Mouse (Mus musculus) stomach, postnatal 0 days (tissue): ENCODE results near the gene Sdhaf1.

Experiments
- CTCF ChIP-seq: IDR thresholded peaks from 2 replicates; pipeline ENCODE4 v1.5.1; 2016; ENCODE audit warnings: antibody characterized with exemption, low read depth, mild to moderate bottlenecking, moderate library complexity
- EP300 ChIP-seq: optimal IDR thresholded peaks from 2 replicates; pipeline ENCODE3; 2016; ENCODE audit warnings: antibody characterized with exemption

DNA sequence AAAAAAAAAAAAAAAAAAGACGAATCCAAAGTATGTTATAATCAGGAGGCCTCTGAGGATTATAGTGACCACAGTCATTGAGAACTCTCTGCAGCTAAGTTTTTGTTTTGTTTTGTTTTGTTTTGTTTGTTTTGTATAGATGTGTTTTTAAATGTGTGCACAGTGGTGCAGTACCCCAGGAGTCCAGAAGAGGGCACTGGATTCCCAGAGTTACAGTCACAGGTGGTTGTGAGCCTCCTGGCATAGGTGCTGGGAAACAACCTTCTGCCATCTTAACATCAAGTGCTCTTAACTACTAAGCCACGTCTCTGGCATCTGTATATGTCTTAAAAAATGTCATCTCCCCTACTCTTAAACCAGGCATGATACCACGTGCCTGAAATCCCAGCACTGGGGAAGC is 22.8 kb downstream of the Sdhaf1 start:
- TF ChIP-seq CTCF = peak; percentile 76
- no peak for TF ChIP-seq EP300
